Mouse (Mus musculus): ENCODE results near the gene Arl5b.

DNA sequence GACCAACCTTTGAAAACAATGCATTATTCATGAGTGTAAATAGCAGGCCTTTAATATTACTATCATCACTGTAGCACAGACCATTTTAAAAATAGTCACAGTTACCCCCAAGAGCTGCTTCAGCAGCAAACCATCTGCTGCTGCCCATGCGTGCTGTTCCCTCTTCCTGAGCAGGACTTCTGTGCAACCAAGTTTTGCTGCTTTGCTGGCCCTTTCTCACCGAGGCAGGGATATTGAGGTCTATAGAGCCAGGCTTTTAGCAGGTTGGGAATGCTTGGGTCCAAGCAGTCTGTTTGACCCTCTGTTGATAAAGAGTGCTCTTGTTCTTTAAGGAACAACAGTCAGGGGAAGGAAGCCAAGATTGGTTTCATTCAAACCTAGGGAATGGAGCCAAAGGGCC, 16.3 kb downstream of the Arl5b start:
- no peak for TF ChIP-seq CTCF (IDR thresholded peaks at IDR 0.05; ENCODE audit: low read depth)
- no peak for TF ChIP-seq EP300 (IDR thresholded peaks at IDR 0.05; ENCODE audit: low read depth)

Data from liver, embryonic 14.5 days (tissue).